Mouse (Mus musculus): Measurements from ENCODE around the gene Cnbd2. TPM values are rescaled to one million over a fixed set of nuclear protein-coding genes. Genes with fewer than 3 reads are reported as not detected.

The Cnbd2 gene
- polyA plus RNA-seq, 1 experiment from 2014 or later: 2.3 TPM

GRCm38 (mm10) chr2:156423672-156424071 lies 111.6 kb downstream of the Cnbd2 start:
- Histone ChIP-seq H3K27ac (no peak overlapping the region), H3K27me3 (ENCODE audit: insufficient read depth, poor library complexity, severe bottlenecking) (peaks cover 77% of the 10 kb centered on the region), H3K36me3 (no peaks in the 10 kb centered on the region), H3K4me3 (no peak overlapping the region), H3K4me1 (peaks cover 29% of the 10 kb centered on the region), H3K9me3 (no peaks in the 10 kb centered on the region)
- DNase-seq (ENCODE audit: low spot score): no peak
- WGBS: 71% methylated on average over 4 of the region's 4 CpGs

Small RNA genes lying within 50 kb of the gene (microRNA-seq; reads per million reads assigned to microRNA genes)
- gene Gm22758: not detected
- not detected for gene Gm22759

Other genes starting within 250 kb of the Cnbd2 start
- gene Spag4, start 247.1 kb upstream of the Cnbd2 start, polyA plus RNA-seq (2016; fragmentation: Nextera tagmentation; extraction: Ambion mirVana): 3.4 and 5.0 TPM in 2 replicates
- 42.6 and 55.3 TPM in 2 replicates for gene Cpne1, start 200.3 kb upstream of the Cnbd2 start, polyA plus RNA-seq (2016; fragmentation: Nextera tagmentation; extraction: Ambion mirVana)
- gene Rbm12, start 200.3 kb upstream of the Cnbd2 start, polyA plus RNA-seq (2016; fragmentation: Nextera tagmentation; extraction: Ambion mirVana): 33.0 and 35.1 TPM in 2 replicates
- 12.4 and 18.4 TPM in 2 replicates for gene Gm28036, start 185.2 kb upstream of the Cnbd2 start, polyA plus RNA-seq (2016; fragmentation: Nextera tagmentation; extraction: Ambion mirVana)
- 431 and 437 TPM in 2 replicates for gene Romo1, start 168.3 kb upstream of the Cnbd2 start, polyA plus RNA-seq (2016; fragmentation: Nextera tagmentation; extraction: Ambion mirVana)
- 54.5 and 65.2 TPM in 2 replicates for gene Nfs1, start 168.1 kb upstream of the Cnbd2 start, polyA plus RNA-seq (2016; fragmentation: Nextera tagmentation; extraction: Ambion mirVana)
- gene Rbm39, start 132.1 kb upstream of the Cnbd2 start, polyA plus RNA-seq (2016; fragmentation: Nextera tagmentation; extraction: Ambion mirVana): 384 and 469 TPM in 2 replicates
- gene Phf20, start 115.8 kb upstream of the Cnbd2 start, polyA plus RNA-seq (2016; fragmentation: Nextera tagmentation; extraction: Ambion mirVana): 45.5 and 51.6 TPM in 2 replicates
- 50.8 and 60.3 TPM in 2 replicates for gene Scand1, start 405 bp downstream of the Cnbd2 start, polyA plus RNA-seq (2016; fragmentation: Nextera tagmentation; extraction: Ambion mirVana)
- gene Epb41l1, start 108.6 kb downstream of the Cnbd2 start, polyA plus RNA-seq (2016; fragmentation: Nextera tagmentation; extraction: Ambion mirVana): 0.97 and 1.5 TPM in 2 replicates
- gene Aar2, start 235.3 kb downstream of the Cnbd2 start, polyA plus RNA-seq (2016; fragmentation: Nextera tagmentation; extraction: Ambion mirVana): 28.0 and 31.8 TPM in 2 replicates